Mouse (Mus musculus): ENCODE results near the gene Fhod1.

Gene Fhod1

GRCm38 (mm10) chr8:105347428-105348221 is at the start of gene Fhod1:
Gene Fhod1, minus strand, starts transcription at chr8:105347953.
- peak; percentile 99 for DNase-seq

- DNase-seq, result no peak
These were observed 46.2 kb upstream of the Fhod1 start for GRCm38 (mm10) chr8:105393915-105394314.

GRCm38 (mm10) chr8:105393089-105393787 is 45.5 kb upstream of the Fhod1 start:
- DNase-seq, result no peak

- DNase-seq, result no peak
These were observed 41.3 kb upstream of the Fhod1 start for GRCm38 (mm10) chr8:105389096-105389495.

- peak; percentile 76 for DNase-seq
These were observed 39.4 kb upstream of the Fhod1 start for GRCm38 (mm10) chr8:105387151-105387550.

GRCm38 (mm10) chr8:105384070-105384469 is 36.3 kb upstream of the Fhod1 start:
- no peak for DNase-seq

- DNase-seq, result no peak
These were observed 32.6 kb upstream of the Fhod1 start for GRCm38 (mm10) chr8:105380308-105380707.

- peak; percentile 88 for DNase-seq
These were observed 30.9 kb upstream of the Fhod1 start for GRCm38 (mm10) chr8:105378673-105379072.

GRCm38 (mm10) chr8:105374513-105374966 is 26.8 kb upstream of the Fhod1 start:
- no peak for DNase-seq

- DNase-seq, result no peak
These were observed 25.3 kb upstream of the Fhod1 start, which contains the start of gene Plekhg4 for GRCm38 (mm10) chr8:105373032-105373431. Gene Plekhg4, plus strand, starts transcription at chr8:105373274.

GRCm38 (mm10) chr8:105372473-105372872 is 24.7 kb upstream of the Fhod1 start:
- no peak for DNase-seq

GRCm38 (mm10) chr8:105367107-105367506 is 19.4 kb upstream of the Fhod1 start:
- no peak for DNase-seq

- DNase-seq, result peak; percentile 79
These were observed 14.3 kb upstream of the Fhod1 start for GRCm38 (mm10) chr8:105361751-105362702.

GRCm38 (mm10) chr8:105359646-105360045 is 11.9 kb upstream of the Fhod1 start:
- no peak for DNase-seq

- DNase-seq, result no peak
These were observed 11.5 kb upstream of the Fhod1 start for GRCm38 (mm10) chr8:105359208-105359607.

- no peak for DNase-seq
These were observed 8.9 kb upstream of the Fhod1 start for GRCm38 (mm10) chr8:105356681-105357080.

GRCm38 (mm10) chr8:105355179-105356024 is 7.6 kb upstream of the Fhod1 start:
- DNase-seq, result peak; percentile 65

- DNase-seq, result no peak
These were observed 6.8 kb upstream of the Fhod1 start for GRCm38 (mm10) chr8:105354549-105354948.

GRCm38 (mm10) chr8:105353583-105354135 is 5.9 kb upstream of the Fhod1 start:
- no peak for DNase-seq

- no peak for DNase-seq
These were observed 2.4 kb upstream of the Fhod1 start for GRCm38 (mm10) chr8:105350186-105350585.

- peak; percentile 35 for DNase-seq
These were observed 1.5 kb upstream of the Fhod1 start for GRCm38 (mm10) chr8:105349096-105349771.
